In the genomic region with DNA sequence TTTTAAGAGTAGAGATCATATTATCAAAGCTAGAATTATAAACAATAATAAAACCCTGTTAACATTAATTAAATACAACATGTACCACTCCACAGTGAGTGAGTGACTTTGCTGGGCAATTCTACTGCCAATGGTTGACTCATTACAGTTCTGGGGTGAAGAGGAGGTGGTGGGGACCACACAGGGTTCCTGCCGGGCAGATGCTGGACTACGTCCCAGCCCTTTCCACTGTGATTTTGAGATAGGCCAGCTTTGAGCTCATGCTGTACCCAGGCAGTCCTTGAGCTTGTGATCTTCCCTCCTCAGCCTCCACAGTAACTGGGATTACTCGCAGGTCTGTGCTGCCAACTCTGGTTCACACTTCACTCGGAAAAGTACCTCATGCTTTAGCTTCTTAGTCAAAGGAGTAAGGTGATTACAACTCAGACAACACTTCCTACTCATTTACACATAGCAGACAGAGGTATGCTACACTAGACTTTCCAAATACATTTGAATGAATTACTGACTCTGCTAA, we compare ENCODE assay signal across 20 mouse cellular contexts. TPM values are rescaled to one million over a fixed set of nuclear protein-coding genes. Genes with fewer than 3 reads are reported as not detected.
A peak's percentile ranks its signal among the peaks of the same experiment; 100 is the strongest.
DNase-seq lines count a peak whose midpoint lies in the region; ATAC-seq and TF ChIP-seq lines count a peak whose summit lies in the region.
"Had no signal": no experiment of that assay in that cellular context is flagged by ENCODE, and none has a peak within 500 bp of the region (broad histone marks: within the 10 kb centered on the region; RNA-seq: fewer than 3 reads in every experiment).

No protein-coding gene starts in this region.

- no peak overlapping the region for H3K4me3 ChIP-seq in intestine, postnatal 0 days (ENCODE audit: low read depth, low read length)
- no peak overlapping the region for H3K4me3 ChIP-seq in intestine, embryonic 15.5 days (replicated peaks)
- no peak overlapping the region for H3K4me3 ChIP-seq in lung, embryonic 16.5 days (ENCODE audit: low read length)
- H3K4me3 ChIP-seq: embryonic facial prominence, embryonic 10.5 days; forebrain, embryonic 10.5 days; heart, embryonic 10.5 days; midbrain, embryonic 12.5 days had no signal

- no peaks in the 10 kb centered on the region for H3K4me1 ChIP-seq in intestine, postnatal 0 days (replicated peaks; ENCODE audit: control insufficient read depth, insufficient read depth, low read length)
- H3K4me1 ChIP-seq in intestine, embryonic 15.5 days (replicated peaks) = no peaks in the 10 kb centered on the region
- no peaks in the 10 kb centered on the region for H3K4me1 ChIP-seq in lung, embryonic 16.5 days (replicated peaks; ENCODE audit: control insufficient read depth, insufficient read depth, low read length)
- H3K4me1 ChIP-seq: embryonic facial prominence, embryonic 10.5 days; heart, embryonic 10.5 days; midbrain, embryonic 12.5 days had no signal

- no peaks in the 10 kb centered on the region for H3K9me3 ChIP-seq in intestine, postnatal 0 days (ENCODE audit: control insufficient read depth)
- no peaks in the 10 kb centered on the region for H3K9me3 ChIP-seq in intestine, embryonic 15.5 days
- no peaks in the 10 kb centered on the region for H3K9me3 ChIP-seq in lung, embryonic 16.5 days (ENCODE audit: control insufficient read depth, low read length)
- H3K9me3 ChIP-seq: embryonic facial prominence, embryonic 10.5 days; forebrain, embryonic 10.5 days; heart, embryonic 10.5 days; midbrain, embryonic 12.5 days had no signal

- no peak overlapping the region for H3K4me2 ChIP-seq in intestine, postnatal 0 days (replicated peaks; ENCODE audit: low read depth)
- H3K4me2 ChIP-seq in intestine, embryonic 15.5 days (replicated peaks) = no peak overlapping the region
- no peak overlapping the region for H3K4me2 ChIP-seq in lung, embryonic 16.5 days (ENCODE audit: low read depth, low read length)
- H3K4me2 ChIP-seq: midbrain, embryonic 12.5 days had no signal

- TF ChIP-seq CTCF in intestine, postnatal 0 days (IDR thresholded peaks at IDR 0.05; ENCODE audit: low read depth) = no peak

- H3K27ac ChIP-seq in intestine, postnatal 0 days (ENCODE audit: low read depth, low read length) = no peak overlapping the region
- H3K27ac ChIP-seq in intestine, embryonic 15.5 days = no peak overlapping the region
- H3K27ac ChIP-seq in lung, embryonic 16.5 days (ENCODE audit: low read length) = no peak overlapping the region
- H3K27ac ChIP-seq: embryonic facial prominence, embryonic 10.5 days; forebrain, embryonic 10.5 days; heart, embryonic 10.5 days; hindbrain, postnatal 0 days; midbrain, embryonic 12.5 days had no signal

- H3K36me3 ChIP-seq in intestine, postnatal 0 days (ENCODE audit: control insufficient read depth, insufficient read depth) = peaks cover 41% of the 10 kb centered on the region
- H3K36me3 ChIP-seq in intestine, embryonic 15.5 days = peaks cover 8% of the 10 kb centered on the region; the same call in 1 of the 2 replicates
- peaks cover 6% of the 10 kb centered on the region; the same call in 1 of the 2 replicates for H3K36me3 ChIP-seq in lung, embryonic 16.5 days (ENCODE audit: control insufficient read depth, insufficient read depth, low read length)

- no peak for DNase-seq in lung, adult 18-20 months
- DNase-seq in NIH3T3 (ENCODE audit: low read depth) = peak; percentile 53
- peak; percentile 18 for DNase-seq in skeletal muscle tissue, adult 2 months (ENCODE audit: low read depth, low spot score)
- no peak for DNase-seq in cerebellum, postnatal 4 days (ENCODE audit: low spot score in 2 of 2)
- DNase-seq: cerebellum, adult 11 months; cerebellum, adult 9-11 months; kidney, adult 11 months; kidney, postnatal 10 days; layer of hippocampus, postnatal 36 days; spleen, adult 18-20 months; thymus, postnatal 25 days had no signal

- 75% methylated on average over 4 of the region's 4 CpGs for WGBS in intestine, postnatal 0 days
- 78% methylated on average over 4 of the region's 4 CpGs for WGBS in intestine, embryonic 15.5 days
- 57% methylated on average over 4 of the region's 4 CpGs for WGBS in lung, embryonic 16.5 days

- no peaks in the 10 kb centered on the region for H3K27me3 ChIP-seq in intestine, postnatal 0 days (replicated peaks; ENCODE audit: control insufficient read depth, insufficient read depth, low read length)
- no peaks in the 10 kb centered on the region for H3K27me3 ChIP-seq in intestine, embryonic 15.5 days (replicated peaks)
- no peaks in the 10 kb centered on the region for H3K27me3 ChIP-seq in lung, embryonic 16.5 days (ENCODE audit: control insufficient read depth, insufficient read depth, low read depth, low read length)
- H3K27me3 ChIP-seq: midbrain, embryonic 12.5 days had no signal

- 0 out of 2 replicates have a peak, but pooled peaks have one; percentile 16 for ATAC-seq in intestine, postnatal 0 days
- no peak for ATAC-seq in intestine, embryonic 15.5 days
- ATAC-seq in lung, embryonic 16.5 days (ENCODE audit: low read depth) = peak; percentile 78
- ATAC-seq: forebrain, embryonic 16.5 days; hindbrain, postnatal 0 days had no signal

- no peak overlapping the region for H3K9ac ChIP-seq in intestine, postnatal 0 days (ENCODE audit: low read depth, low read length)
- no peak overlapping the region for H3K9ac ChIP-seq in intestine, embryonic 15.5 days
- no peak overlapping the region for H3K9ac ChIP-seq in lung, embryonic 16.5 days (ENCODE audit: low read length)
- H3K9ac ChIP-seq: midbrain, embryonic 12.5 days had no signal

RNA-seq across cellular contexts. Expression of gene Stxbp3, which starts 29.5 kb away (rescaled TPM):
- 40.5 and 48.6 TPM in 2 replicates for polyA plus RNA-seq in intestine, postnatal 0 days (2015; fragmentation: Nextera tagmentation; extraction: Ambion mirVana)
- 44.3 and 46.0 TPM in 2 replicates for polyA plus RNA-seq in intestine, embryonic 15.5 days (2015; fragmentation: Nextera tagmentation; extraction: Ambion mirVana)
- 50.7 and 51.5 TPM in 2 replicates for polyA plus RNA-seq in lung, embryonic 16.5 days (2015; fragmentation: Nextera tagmentation; extraction: Ambion mirVana)

Comparison
In these comparisons a context has a peak if more than half of its experiments do, and no peak if none do; other contexts are left out.
1. DNase-seq: peak in NIH3T3 (single experiment) and skeletal muscle tissue, adult 2 months (single experiment); none in lung, adult 18-20 months (0 of 2) and cerebellum, postnatal 4 days (0 of 2).